Mouse (Mus musculus) spleen, postnatal 10 days (tissue): ENCODE data around the gene Cstf2.

Experiments used
- DNase-seq, 2 experiments: peaks; one replicate each; pipeline ENCODE4 v3.0.0; 2021 to 2022; ENCODE audit warnings: low spot score in 2 of 2

Gene Cstf2

DNA sequence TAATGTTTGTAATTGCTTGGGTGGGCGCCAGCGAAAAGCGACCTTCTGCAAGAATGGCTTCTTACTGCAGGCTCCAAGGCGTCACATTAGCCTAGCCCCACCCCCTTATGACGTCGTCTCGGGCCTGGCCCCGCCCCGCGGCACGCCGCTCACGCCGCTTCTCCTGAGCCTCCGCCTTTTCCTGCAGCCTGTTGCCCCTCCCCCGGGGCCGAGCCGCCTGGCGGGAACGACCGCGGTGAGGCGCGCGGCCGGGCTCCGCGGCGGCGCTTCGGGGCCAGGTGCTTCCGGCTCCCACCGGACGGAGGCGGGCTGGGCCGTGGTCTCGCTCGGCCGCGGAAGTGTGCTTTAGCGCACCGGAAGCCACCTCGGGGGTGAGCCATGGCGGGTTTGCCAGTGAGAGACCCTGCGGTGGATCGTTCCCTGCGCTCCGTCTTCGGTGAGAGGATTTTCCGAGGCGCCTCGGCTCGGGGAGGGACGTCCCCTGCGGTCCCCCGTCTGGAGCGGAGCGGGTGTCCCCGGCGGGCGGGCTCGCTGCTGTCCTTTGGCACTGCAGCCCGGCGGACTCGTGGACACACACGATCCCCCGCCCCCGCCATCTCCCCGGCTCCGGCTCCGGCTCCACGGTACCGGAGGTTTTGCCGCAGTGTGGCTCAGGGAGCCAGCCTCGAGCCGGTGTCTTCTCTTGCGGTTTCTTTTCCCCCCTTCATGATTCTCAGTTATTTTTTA lies at the start of gene Cstf2:
TSS of gene Cstf2 (plus strand) at position 201 of the 726 bp plus-strand sequence.
- DNase-seq, result peak; percentile 89 to 94

DNA sequence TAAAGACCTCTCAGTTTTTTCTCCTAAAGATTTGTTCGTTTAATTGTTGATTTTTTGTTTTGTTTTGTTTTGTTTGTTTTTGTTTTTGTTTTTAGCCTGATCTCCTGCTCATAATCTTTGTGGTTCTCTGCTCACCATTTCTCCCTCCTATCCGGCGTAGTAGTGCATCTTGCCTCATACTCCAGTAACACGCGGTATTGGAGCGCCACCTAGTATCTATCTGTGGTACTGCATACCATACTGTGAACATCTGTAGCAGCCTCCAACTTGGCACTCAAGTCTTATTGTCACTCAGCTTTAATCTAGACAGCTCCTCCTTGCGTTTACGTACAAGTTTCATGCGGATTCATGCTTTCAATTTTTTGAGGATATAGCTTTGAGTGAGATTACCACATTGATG lies 40.0 kb upstream of the Cstf2 start:
- peak; percentile 12 to 57 for DNase-seq

DNA sequence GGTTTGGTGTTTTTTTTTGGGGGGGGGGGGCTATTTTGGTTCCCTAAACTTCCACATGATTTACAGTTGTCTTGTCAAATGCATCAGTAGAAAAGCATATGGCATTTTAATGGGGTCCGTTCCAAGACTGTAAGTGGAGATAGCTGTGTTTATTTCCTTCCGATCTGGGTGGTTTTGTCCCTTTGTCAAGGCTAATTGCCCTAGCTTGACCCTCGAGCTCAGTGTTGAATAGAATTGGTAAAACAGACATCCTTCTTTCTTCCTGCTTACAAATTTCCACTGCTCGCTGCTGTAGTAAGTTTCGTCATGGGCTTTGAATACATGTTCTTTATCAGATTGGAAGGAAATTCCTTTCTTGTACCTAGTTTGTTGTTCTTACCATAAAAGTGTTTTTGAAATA lies 38.3 kb upstream of the Cstf2 start:
- no peak for DNase-seq

DNA sequence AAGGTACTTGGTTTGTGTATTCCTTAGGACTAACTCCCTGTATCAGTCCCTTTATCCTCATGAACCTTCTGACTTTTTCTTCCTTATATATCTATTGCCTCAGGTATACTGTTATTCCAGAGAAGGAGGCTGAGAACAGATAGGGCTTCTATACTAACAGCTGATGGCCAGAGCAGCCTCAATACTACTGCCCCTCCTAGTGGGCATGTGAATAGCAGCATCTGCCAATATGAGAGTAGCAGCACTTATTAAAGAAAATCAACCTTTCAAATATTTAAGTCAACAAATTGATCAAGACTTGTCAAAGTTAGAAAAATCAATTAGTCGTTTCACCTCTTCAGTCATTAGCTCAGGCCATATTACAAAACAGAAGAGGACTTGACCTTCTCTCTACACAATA lies 10.0 kb upstream of the Cstf2 start:
- DNase-seq, result no peak

DNA sequence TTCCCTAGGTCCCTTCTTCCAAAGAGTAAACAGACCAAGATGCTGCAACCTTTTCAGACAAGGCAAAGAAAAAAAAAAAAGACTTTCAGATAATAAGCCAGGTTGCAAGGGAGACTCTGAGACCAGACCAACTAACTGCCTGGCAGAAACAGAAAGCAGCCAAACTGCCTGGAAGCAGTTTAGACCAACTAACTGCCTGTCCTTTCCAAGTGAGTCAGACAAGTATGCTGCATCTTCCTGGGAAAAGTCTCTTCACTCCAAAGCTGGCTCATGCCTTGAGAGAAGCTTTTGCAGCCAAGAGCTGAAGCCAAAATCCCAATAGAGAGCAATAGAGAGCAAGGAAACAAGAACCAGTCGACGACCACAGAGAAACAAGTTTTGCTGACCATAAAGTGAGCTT lies 2.1 kb upstream of the Cstf2 start:
- no peak for DNase-seq

DNA sequence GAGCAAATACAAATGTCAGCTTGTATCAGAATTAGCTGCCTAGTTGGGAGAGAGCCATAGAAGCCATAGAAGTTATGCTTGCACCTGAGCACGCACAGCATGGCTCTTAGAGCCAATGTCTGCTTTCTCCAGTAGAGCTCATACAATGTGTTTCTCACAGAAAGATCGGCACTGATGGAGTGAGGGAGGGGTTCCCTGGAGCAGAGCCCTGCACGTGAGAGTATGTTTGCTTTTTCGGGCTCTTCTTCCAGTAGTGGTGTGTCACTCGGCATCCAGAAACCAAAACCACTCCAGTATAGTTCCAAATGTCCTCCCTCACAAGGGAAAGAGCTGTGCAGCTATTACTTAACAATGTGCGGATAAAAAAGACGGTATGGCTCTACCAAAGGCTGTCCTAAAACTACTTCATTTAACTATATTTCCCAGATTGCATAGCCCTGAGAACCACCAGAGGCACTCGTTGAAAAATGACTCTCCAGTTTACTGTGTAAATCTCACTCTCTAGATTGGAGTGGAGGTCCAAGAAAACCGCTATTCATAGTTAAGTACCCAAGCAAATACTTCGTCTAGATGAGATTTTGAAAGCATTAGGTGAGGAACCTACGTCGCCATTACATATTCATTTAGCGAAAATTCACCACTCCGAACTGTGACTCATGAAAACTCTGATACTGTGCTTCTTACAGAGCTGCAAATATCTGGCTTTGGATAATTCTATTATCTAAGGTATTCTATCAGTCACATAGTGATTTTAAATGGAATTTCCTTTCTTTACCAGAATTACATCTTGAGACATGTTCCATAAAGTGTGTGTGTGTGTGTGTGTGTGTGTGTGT lies 729 bp upstream of the Cstf2 start:
- no peak for DNase-seq

DNA sequence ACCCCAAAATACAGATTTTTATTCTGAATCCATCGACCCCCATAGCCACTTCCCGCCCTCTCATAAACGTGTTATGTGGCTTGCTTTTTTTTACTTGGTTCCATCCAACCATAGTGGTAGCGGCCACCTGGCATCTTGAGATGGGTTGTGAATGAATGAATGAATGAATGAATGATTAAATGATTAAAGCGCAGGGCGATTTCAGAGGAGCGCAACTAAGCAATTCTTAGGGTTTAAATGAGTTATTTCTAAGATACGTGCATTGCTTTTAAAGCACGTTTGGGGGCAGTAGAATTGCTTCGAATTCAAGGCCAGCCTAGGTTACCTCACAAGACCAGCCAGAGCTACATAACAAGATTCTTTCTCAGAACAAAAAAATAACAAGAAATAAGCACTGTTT lies 777 bp downstream of the Cstf2 start:
- DNase-seq, result peak in 1 of 2 experiments; percentile 14

DNA sequence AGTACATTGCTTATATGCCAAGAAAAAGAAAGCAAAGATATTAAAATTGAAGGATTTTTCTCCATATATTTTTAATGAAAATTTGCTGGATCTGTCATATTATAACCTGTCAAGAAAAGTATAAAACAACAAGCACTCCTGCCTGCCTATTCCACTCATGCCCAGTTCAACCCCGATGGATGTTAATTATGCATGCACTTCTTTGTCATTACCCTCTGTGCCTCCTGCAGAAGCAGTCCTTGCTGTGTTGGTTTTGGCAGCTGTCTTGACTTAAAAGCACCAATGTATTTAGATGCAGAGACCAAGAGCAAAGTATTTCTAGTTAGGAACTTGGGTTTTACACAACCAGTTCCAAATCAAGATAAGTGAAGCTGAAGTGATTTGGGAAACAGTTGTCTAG lies 26.5 kb downstream of the Cstf2 start:
- no peak for DNase-seq

DNA sequence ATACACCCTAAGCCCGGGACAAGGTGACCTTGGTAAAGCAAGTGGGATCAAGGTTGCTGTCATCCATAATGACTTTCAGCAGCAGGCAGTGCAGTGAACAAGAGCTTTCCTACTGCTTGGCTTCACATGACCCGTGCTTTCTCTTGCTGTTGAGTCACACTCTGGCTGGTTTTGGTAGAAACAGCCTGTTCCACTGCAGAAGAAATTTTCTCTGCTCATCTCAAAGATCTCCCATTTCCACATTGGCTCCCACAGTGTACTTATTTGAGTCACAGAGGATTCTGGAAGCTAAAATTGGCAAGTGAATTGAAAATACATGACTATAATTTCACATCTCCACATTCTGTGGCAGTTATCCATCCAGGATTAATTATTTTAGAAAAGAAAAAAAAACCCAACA lies 43.7 kb downstream of the Cstf2 start:
- DNase-seq, result no peak

DNA sequence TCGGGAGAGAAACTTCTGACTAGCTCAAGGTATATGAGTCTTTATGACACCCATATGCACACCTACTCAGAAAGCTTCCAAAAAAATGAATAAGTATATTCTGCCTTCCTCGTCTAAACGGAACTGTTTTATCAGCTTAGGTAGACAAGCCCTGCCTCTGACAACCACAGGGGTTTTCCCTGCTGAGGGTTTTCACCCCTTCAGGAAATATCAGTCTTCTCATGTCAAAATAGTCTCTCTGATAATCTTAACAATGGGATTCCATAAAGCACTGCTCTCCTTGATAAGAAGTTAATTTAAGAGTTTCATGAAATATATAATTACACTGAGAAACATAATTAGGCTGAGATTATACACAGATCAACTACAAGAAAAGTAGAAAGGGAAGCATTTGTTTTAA lies 52.8 kb downstream of the Cstf2 start:
- DNase-seq, result no peak

DNA sequence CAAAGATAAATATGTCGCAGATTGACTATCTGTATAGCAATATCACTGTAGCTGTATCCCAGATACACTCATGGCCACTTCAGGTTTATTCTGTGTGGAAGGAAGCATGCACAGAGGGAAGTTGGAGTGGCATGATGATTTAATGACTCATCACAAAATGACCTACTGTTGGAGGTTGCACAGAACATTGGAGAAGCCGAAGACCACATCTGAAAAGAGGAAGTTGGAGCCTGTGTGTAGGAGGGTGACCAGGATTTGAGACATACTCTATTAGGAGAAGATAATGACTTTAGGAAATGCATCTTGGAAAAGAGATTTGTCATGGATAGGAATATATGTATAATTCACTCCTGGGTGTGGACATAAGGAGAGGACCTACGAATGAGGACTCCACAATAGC lies 57.4 kb downstream of the Cstf2 start:
- DNase-seq, result no peak

DNA sequence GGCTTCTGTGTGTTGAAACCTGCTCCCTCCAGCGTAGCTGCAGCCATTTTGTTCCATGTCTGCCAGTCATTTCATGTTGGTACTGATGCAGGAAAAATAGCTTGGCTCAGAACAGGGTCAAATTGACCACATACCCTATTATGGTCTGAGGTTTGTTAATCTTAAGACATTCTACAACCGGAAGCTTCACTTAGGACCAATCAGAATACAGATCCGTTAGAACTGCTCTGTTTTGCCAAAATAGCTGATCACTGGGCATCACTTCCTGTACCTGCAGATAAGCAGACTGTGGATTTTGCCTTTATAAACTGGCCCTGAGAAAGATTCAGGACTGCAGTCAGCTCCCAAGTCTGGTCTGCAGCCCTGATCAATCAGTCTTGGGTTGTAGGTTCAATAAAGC lies 69.6 kb downstream of the Cstf2 start:
- no peak for DNase-seq

DNA sequence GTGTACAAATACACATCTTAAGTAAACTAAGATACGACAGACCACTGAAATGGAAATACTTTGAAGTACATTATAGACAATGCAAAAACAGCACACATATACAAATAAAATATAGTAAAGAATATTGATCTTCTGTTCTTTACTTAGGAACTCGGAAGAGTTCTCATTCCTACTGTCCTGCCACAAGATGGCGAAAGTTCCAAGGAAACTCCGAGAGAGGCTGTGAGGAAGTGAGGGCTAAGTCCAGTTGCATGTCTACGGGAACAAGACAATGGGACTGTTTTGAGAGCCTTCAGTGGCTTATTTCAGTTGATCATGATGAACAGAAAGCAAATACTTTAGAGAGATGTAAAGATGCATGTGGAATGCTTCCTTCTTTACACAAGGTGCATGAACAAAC lies 73.3 kb downstream of the Cstf2 start:
- DNase-seq, result no peak

DNA sequence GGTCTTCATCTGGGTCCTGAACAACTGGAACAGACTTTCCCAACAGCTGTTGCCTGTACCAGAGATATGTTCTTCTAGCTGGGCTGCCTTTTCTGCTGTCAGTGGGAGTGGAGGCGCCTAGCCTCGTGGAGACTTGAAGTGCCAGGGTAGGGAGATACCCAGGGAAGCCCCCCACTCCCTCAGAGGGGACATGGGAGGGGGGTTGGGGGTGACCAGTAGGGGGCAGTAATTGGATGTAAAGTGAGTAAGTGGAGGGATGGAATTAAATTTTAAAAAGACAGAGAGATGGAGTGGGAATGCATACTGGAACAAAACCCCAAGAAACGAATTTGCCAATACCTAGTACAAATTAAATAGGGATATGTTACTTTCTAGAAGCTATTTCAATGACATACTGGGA lies 74.8 kb downstream of the Cstf2 start:
- DNase-seq, result peak in 1 of 2 experiments; percentile 13
